Mouse (Mus musculus): Measurements from ENCODE around the gene Miox.

Gene Miox

GRCm38 (mm10) chr15:89372068-89372467 is 37.9 kb downstream of the Miox start:
- WGBS = 83% methylated on average over 13 of the region's 13 CpGs

GRCm38 (mm10) chr15:89372536-89372935 is 38.3 kb downstream of the Miox start:
- 77% methylated on average over 7 of the region's 7 CpGs for WGBS

- WGBS = under 1% methylated on average over 35 of the region's 35 CpGs
These were observed 39.0 kb downstream of the Miox start for GRCm38 (mm10) chr15:89373027-89373761.

- under 1% methylated on average over 42 of the region's 42 CpGs for WGBS
These were observed 39.6 kb downstream of the Miox start, which contains the start of gene Sco2 for GRCm38 (mm10) chr15:89373762-89374248. Gene Sco2, minus strand, starts transcription at chr15:89373846.

- WGBS = 44% methylated on average over 9 of the region's 9 CpGs
These were observed 40.1 kb downstream of the Miox start for GRCm38 (mm10) chr15:89374340-89374739.

GRCm38 (mm10) chr15:89374801-89375534 is 40.8 kb downstream of the Miox start:
- WGBS = 92% methylated on average over 17 of the region's 17 CpGs

- 92% methylated on average over 7 of the region's 7 CpGs for WGBS
These were observed 41.8 kb downstream of the Miox start for GRCm38 (mm10) chr15:89376040-89376439.

- WGBS = 43% methylated on average over 16 of the region's 16 CpGs
These were observed 42.8 kb downstream of the Miox start, which contains the start of gene Tymp for GRCm38 (mm10) chr15:89376957-89377356. Gene Tymp, minus strand, starts transcription at chr15:89377039.

- 11% methylated on average over 18 of the region's 18 CpGs for WGBS
These were observed 43.2 kb downstream of the Miox start for GRCm38 (mm10) chr15:89377362-89377761.

- WGBS = 20% methylated on average over 46 of the region's 46 CpGs
These were observed 44.0 kb downstream of the Miox start for GRCm38 (mm10) chr15:89377938-89378828.

GRCm38 (mm10) chr15:89378831-89379401 is 44.7 kb downstream of the Miox start, which contains the start of gene Odf3b:
Gene Odf3b, minus strand, starts transcription at chr15:89379282.
- 4% methylated on average over 33 of the region's 33 CpGs for WGBS

- WGBS = 38% methylated on average over 10 of the region's 10 CpGs
These were observed 45.2 kb downstream of the Miox start for GRCm38 (mm10) chr15:89379429-89379828.

- 95% methylated on average over 7 of the region's 7 CpGs for WGBS
These were observed 50.4 kb downstream of the Miox start, which contains the start of gene Klhdc7b for GRCm38 (mm10) chr15:89384617-89385016. Gene Klhdc7b, plus strand, starts transcription at chr15:89384917.
